In genomic region chr7:112788321-112788751, GRCm38 (mm10) we compare ENCODE assay signal across 8 mouse cellular contexts.
DNase-seq lines count a peak whose midpoint lies in the region; ATAC-seq and TF ChIP-seq lines count a peak whose summit lies in the region.

No protein-coding gene starts in this region.

- DNase-seq in testis, postnatal 14 days (ENCODE audit: low spot score): peak; percentile 8
- DNase-seq in testis, postnatal 10 days (ENCODE audit: low spot score): no peak
- peak; percentile 67 for DNase-seq in midbrain, postnatal 0 days (ENCODE audit: low spot score)
- no peak for DNase-seq in left cerebral cortex, postnatal 36 days (ENCODE audit: low spot score in 2 of 2)
- no peak for DNase-seq in adrenal gland, adult 18-20 months (ENCODE audit: low spot score in 2 of 2)
- DNase-seq in c-Kit-positive CD71-positive TER-119-positive erythroid progenitor cells, embryonic 14.5 days (ENCODE audit: low spot score): no peak

- no peak for TF ChIP-seq CTCF in midbrain, postnatal 0 days (IDR thresholded peaks at IDR 0.05)

- intact Hi-C loops in left cerebral cortex, postnatal 36 days (cut with DNase I): no loop called here

- peak overlapping the region; percentile 17; the same call in 1 of the 2 replicates for H3K4me2 ChIP-seq in hindbrain, embryonic 12.5 days (replicated peaks)
- no peak overlapping the region; the same call in 1 of the 2 replicates for H3K4me2 ChIP-seq in limb, embryonic 13.5 days (replicated peaks)
- no peak overlapping the region for H3K4me2 ChIP-seq in midbrain, postnatal 0 days (ENCODE audit: low read depth, low read length, poor library complexity, severe bottlenecking)

- H3K4me3 ChIP-seq in hindbrain, embryonic 12.5 days: no peak overlapping the region
- H3K4me3 ChIP-seq in limb, embryonic 13.5 days: no peak overlapping the region
- no peak overlapping the region for H3K4me3 ChIP-seq in midbrain, postnatal 0 days (ENCODE audit: low read depth, low read length)

- ATAC-seq in hindbrain, embryonic 12.5 days (ENCODE audit: low FRiP score): no peak
- ATAC-seq in limb, embryonic 13.5 days (ENCODE audit: low FRiP score, low read depth): no peak
- peak; percentile 64; the same call in 1 of the 2 replicates for ATAC-seq in midbrain, postnatal 0 days (ENCODE audit: low FRiP score)

- H3K36me3 ChIP-seq in hindbrain, embryonic 12.5 days: no peaks in the 10 kb centered on the region
- 0 out of 2 replicates have a peak, but pooled peaks cover 6% of the 10 kb centered on the region for H3K36me3 ChIP-seq in limb, embryonic 13.5 days
- no peaks in the 10 kb centered on the region for H3K36me3 ChIP-seq in midbrain, postnatal 0 days (ENCODE audit: insufficient read depth, low read length)

- peaks cover 47% of the 10 kb centered on the region for H3K4me1 ChIP-seq in hindbrain, embryonic 12.5 days
- peaks cover 70% of the 10 kb centered on the region for H3K4me1 ChIP-seq in limb, embryonic 13.5 days
- H3K4me1 ChIP-seq in midbrain, postnatal 0 days (ENCODE audit: insufficient read depth, low read length): peaks cover 20% of the 10 kb centered on the region

- H3K9ac ChIP-seq in hindbrain, embryonic 12.5 days: no peak overlapping the region
- H3K9ac ChIP-seq in limb, embryonic 13.5 days: no peak overlapping the region
- H3K9ac ChIP-seq in midbrain, postnatal 0 days (replicated peaks; ENCODE audit: low read length, poor library complexity, severe bottlenecking): no peak overlapping the region

- H3K27me3 ChIP-seq in hindbrain, embryonic 12.5 days: no peaks in the 10 kb centered on the region
- H3K27me3 ChIP-seq in limb, embryonic 13.5 days: no peaks in the 10 kb centered on the region
- no peaks in the 10 kb centered on the region for H3K27me3 ChIP-seq in midbrain, postnatal 0 days (ENCODE audit: insufficient read depth, low read length)

- H3K9me3 ChIP-seq in hindbrain, embryonic 12.5 days (replicated peaks): no peaks in the 10 kb centered on the region
- H3K9me3 ChIP-seq in limb, embryonic 13.5 days: no peaks in the 10 kb centered on the region
- no peaks in the 10 kb centered on the region for H3K9me3 ChIP-seq in midbrain, postnatal 0 days (ENCODE audit: low read length)

- WGBS in hindbrain, embryonic 12.5 days: 29% methylated on average over 7 of the region's 7 CpGs
- WGBS in limb, embryonic 13.5 days: 43% methylated on average over 7 of the region's 7 CpGs
- WGBS in midbrain, postnatal 0 days: 21% methylated on average over 7 of the region's 7 CpGs

- peak overlapping the region; percentile 75 for H3K27ac ChIP-seq in hindbrain, embryonic 12.5 days
- peak overlapping the region; percentile 55 for H3K27ac ChIP-seq in limb, embryonic 13.5 days
- peak overlapping the region; percentile 73 for H3K27ac ChIP-seq in midbrain, postnatal 0 days (ENCODE audit: low read depth, low read length)

Comparison
In these comparisons a context has a peak if more than half of its experiments do, and no peak if none do; other contexts are left out.
1. DNase-seq: peak in testis, postnatal 14 days (single experiment) and midbrain, postnatal 0 days (single experiment); none in testis, postnatal 10 days (single experiment), left cerebral cortex, postnatal 36 days (0 of 2), adrenal gland, adult 18-20 months (0 of 2) and c-Kit-positive CD71-positive TER-119-positive erythroid progenitor cells, embryonic 14.5 days (single experiment).
2. Peak in every context shown above with its lines, with median percentiles within 50 percentile points of each other: H3K27ac ChIP-seq.